Mouse (Mus musculus): ENCODE results near the gene Pias1. TPM values are rescaled to one million over a fixed set of nuclear protein-coding genes. Genes with fewer than 3 reads are reported as not detected.

Gene Pias1
- polyA plus RNA-seq, 1 experiment = 26.7 TPM

GRCm38 (mm10) chr9:62944063-62944462, 43.7 kb downstream of the Pias1 start:
- no peak overlapping the region for H3K27ac ChIP-seq (ENCODE audit: insufficient read depth, low read depth, low read length)
- no peak overlapping the region for H3K4me3 ChIP-seq (ENCODE audit: insufficient read depth, low read depth, low read length)
- 98% methylated on average over 1 of the region's 1 CpGs for WGBS
- DNase-seq = no peak
- peaks cover 2% of the 10 kb centered on the region; the same call in 1 of the 2 replicates for H3K36me3 ChIP-seq (ENCODE audit: control insufficient read depth, insufficient read depth, low read length)
- no peaks in the 10 kb centered on the region for H3K27me3 ChIP-seq (replicated peaks; ENCODE audit: control insufficient read depth, insufficient read depth, low read length)
- H3K4me1 ChIP-seq (ENCODE audit: control insufficient read depth, insufficient read depth, low read length) = 0 out of 2 replicates have a peak, but pooled peaks cover 3% of the 10 kb centered on the region
- TF ChIP-seq CTCF (conservative IDR thresholded peaks at IDR 0.05; ENCODE audit: insufficient read depth, insufficient read length, low read depth, low read length) = no peak
- TF ChIP-seq POLR2A (IDR thresholded peaks at IDR 0.05; ENCODE audit: low read depth, low read length) = no peak

- 87% methylated on average over 3 of the region's 3 CpGs for WGBS
- H3K36me3 ChIP-seq (ENCODE audit: control insufficient read depth, insufficient read depth, low read length) = peaks cover 2% of the 10 kb centered on the region; the same call in 1 of the 2 replicates
- no peak for DNase-seq
- TF ChIP-seq POLR2A (IDR thresholded peaks at IDR 0.05; ENCODE audit: low read depth, low read length) = no peak
- no peak for TF ChIP-seq CTCF (conservative IDR thresholded peaks at IDR 0.05; ENCODE audit: insufficient read depth, insufficient read length, low read depth, low read length)
- no peak overlapping the region for H3K4me3 ChIP-seq (ENCODE audit: insufficient read depth, low read depth, low read length)
- H3K4me1 ChIP-seq (ENCODE audit: control insufficient read depth, insufficient read depth, low read length) = peaks cover 9% of the 10 kb centered on the region
- H3K27ac ChIP-seq (ENCODE audit: insufficient read depth, low read depth, low read length) = no peak overlapping the region
- no peaks in the 10 kb centered on the region for H3K27me3 ChIP-seq (replicated peaks; ENCODE audit: control insufficient read depth, insufficient read depth, low read length)
Observed at GRCm38 (mm10) chr9:62940966-62941365, 46.8 kb downstream of the Pias1 start.

- no peak overlapping the region for H3K4me3 ChIP-seq (ENCODE audit: insufficient read depth, low read depth, low read length)
- no peaks in the 10 kb centered on the region for H3K27me3 ChIP-seq (replicated peaks; ENCODE audit: control insufficient read depth, insufficient read depth, low read length)
- peaks cover 2% of the 10 kb centered on the region; the same call in 1 of the 2 replicates for H3K36me3 ChIP-seq (ENCODE audit: control insufficient read depth, insufficient read depth, low read length)
- peaks cover 26% of the 10 kb centered on the region for H3K4me1 ChIP-seq (ENCODE audit: control insufficient read depth, insufficient read depth, low read length)
- no peak overlapping the region for H3K27ac ChIP-seq (ENCODE audit: insufficient read depth, low read depth, low read length)
- peak; percentile 26 for DNase-seq
- TF ChIP-seq CTCF (conservative IDR thresholded peaks at IDR 0.05; ENCODE audit: insufficient read depth, insufficient read length, low read depth, low read length) (no peak), POLR2A (IDR thresholded peaks at IDR 0.05; ENCODE audit: low read depth, low read length) (no peak)
- 59% methylated on average over 5 of the region's 5 CpGs for WGBS
Observed at GRCm38 (mm10) chr9:62935854-62936253, 51.9 kb downstream of the Pias1 start.

- Histone ChIP-seq H3K27me3 (replicated peaks; ENCODE audit: control insufficient read depth, insufficient read depth, low read length) (no peaks in the 10 kb centered on the region), H3K36me3 (ENCODE audit: control insufficient read depth, insufficient read depth, low read length) (no peaks in the 10 kb centered on the region), H3K4me1 (ENCODE audit: control insufficient read depth, insufficient read depth, low read length) (peaks cover 30% of the 10 kb centered on the region), H3K4me3 (ENCODE audit: insufficient read depth, low read depth, low read length) (no peak overlapping the region), H3K27ac (ENCODE audit: insufficient read depth, low read depth, low read length) (peak overlapping the region; percentile 79; the same call in 1 of the 2 replicates)
- DNase-seq = peak; percentile 40
- 56% methylated on average over 2 of the region's 2 CpGs for WGBS
- no peak for TF ChIP-seq CTCF (conservative IDR thresholded peaks at IDR 0.05; ENCODE audit: insufficient read depth, insufficient read length, low read depth, low read length)
- no peak for TF ChIP-seq POLR2A (IDR thresholded peaks at IDR 0.05; ENCODE audit: low read depth, low read length)
Observed at GRCm38 (mm10) chr9:62934700-62935400, 52.9 kb downstream of the Pias1 start.

GRCm38 (mm10) chr9:62932575-62933339, 55.0 kb downstream of the Pias1 start:
- Histone ChIP-seq H3K27ac (ENCODE audit: insufficient read depth, low read depth, low read length) (no peak overlapping the region; the same call in 1 of the 2 replicates), H3K36me3 (ENCODE audit: control insufficient read depth, insufficient read depth, low read length) (no peaks in the 10 kb centered on the region), H3K4me3 (ENCODE audit: insufficient read depth, low read depth, low read length) (no peak overlapping the region), H3K4me1 (ENCODE audit: control insufficient read depth, insufficient read depth, low read length) (peaks cover 26% of the 10 kb centered on the region), H3K27me3 (replicated peaks; ENCODE audit: control insufficient read depth, insufficient read depth, low read length) (no peaks in the 10 kb centered on the region)
- WGBS = 52% methylated on average over 4 of the region's 4 CpGs
- peak; percentile 26 for DNase-seq
- TF ChIP-seq CTCF (conservative IDR thresholded peaks at IDR 0.05; ENCODE audit: insufficient read depth, insufficient read length, low read depth, low read length) (no peak), POLR2A (IDR thresholded peaks at IDR 0.05; ENCODE audit: low read depth, low read length) (no peak)

GRCm38 (mm10) chr9:62924886-62925610, 62.7 kb downstream of the Pias1 start:
- peaks cover 3% of the 10 kb centered on the region; the same call in 1 of the 2 replicates for H3K4me1 ChIP-seq (ENCODE audit: control insufficient read depth, insufficient read depth, low read length)
- H3K27ac ChIP-seq (ENCODE audit: insufficient read depth, low read depth, low read length) = no peak overlapping the region
- no peak overlapping the region for H3K4me3 ChIP-seq (ENCODE audit: insufficient read depth, low read depth, low read length)
- TF ChIP-seq CTCF (conservative IDR thresholded peaks at IDR 0.05; ENCODE audit: insufficient read depth, insufficient read length, low read depth, low read length) = no peak
- no peak for TF ChIP-seq POLR2A (IDR thresholded peaks at IDR 0.05; ENCODE audit: low read depth, low read length)
- H3K36me3 ChIP-seq (ENCODE audit: control insufficient read depth, insufficient read depth, low read length) = peaks cover under 1% of the 10 kb centered on the region; the same call in 1 of the 2 replicates
- DNase-seq = no peak
- H3K27me3 ChIP-seq (replicated peaks; ENCODE audit: control insufficient read depth, insufficient read depth, low read length) = no peaks in the 10 kb centered on the region
- WGBS = 84% methylated on average over 2 of the region's 2 CpGs
